Mouse (Mus musculus): Measurements from ENCODE around the gene Cfi.

The Cfi gene

GRCm38 (mm10) chr3:129878405-129879021, 42.8 kb downstream of the Cfi start, which contains the start of gene Pla2g12a:
Gene Pla2g12a, plus strand, starts transcription at chr3:129878606.
- no peaks in the 10 kb centered on the region for H3K36me3 ChIP-seq (ENCODE audit: insufficient read depth, low read length)

GRCm38 (mm10) chr3:129879131-129879757, 43.6 kb downstream of the Cfi start:
- H3K9me3 ChIP-seq (ENCODE audit: low read length) = peaks cover 6% of the 10 kb centered on the region
- H3K4me3 ChIP-seq (replicated peaks; ENCODE audit: low read length) = peak overlapping the region; percentile 83
- H3K27me3 ChIP-seq (ENCODE audit: insufficient read depth, low read length) = peaks cover 22% of the 10 kb centered on the region
- no peak for TF ChIP-seq POU5F1 (IDR thresholded peaks at IDR 0.05; ENCODE audit: borderline replicate concordance, low read length)
- TF ChIP-seq CTCF (conservative IDR thresholded peaks at IDR 0.05; ENCODE audit: low read length) = no peak
- no peak for TF ChIP-seq NANOG (IDR thresholded peaks at IDR 0.05; ENCODE audit: borderline replicate concordance, low read length)
- H3K36me3 ChIP-seq (ENCODE audit: insufficient read depth, low read length) = no peaks in the 10 kb centered on the region
- peaks cover 29% of the 10 kb centered on the region for H3K4me1 ChIP-seq (replicated peaks; ENCODE audit: low read depth, low read length)

More at GRCm38 (mm10) chr3:129878405-129879021, 42.8 kb downstream of the Cfi start, which contains the start of gene Pla2g12a:
- Histone ChIP-seq H3K4me1 (replicated peaks; ENCODE audit: low read depth, low read length) (peaks cover 29% of the 10 kb centered on the region), H3K9me3 (ENCODE audit: low read length) (peaks cover 6% of the 10 kb centered on the region), H3K27me3 (ENCODE audit: insufficient read depth, low read length) (peaks cover 22% of the 10 kb centered on the region), H3K4me3 (replicated peaks; ENCODE audit: low read length) (peak within 1 kb of the TSS; percentile 83)
- TF ChIP-seq POU5F1 (IDR thresholded peaks at IDR 0.05; ENCODE audit: borderline replicate concordance, low read length) (no peak), NANOG (IDR thresholded peaks at IDR 0.05; ENCODE audit: borderline replicate concordance, low read length) (no peak), CTCF (conservative IDR thresholded peaks at IDR 0.05; ENCODE audit: low read length) (no peak)

GRCm38 (mm10) chr3:129879913-129880312, 44.2 kb downstream of the Cfi start:
- H3K36me3 ChIP-seq (ENCODE audit: insufficient read depth, low read length) = no peaks in the 10 kb centered on the region
- peaks cover 6% of the 10 kb centered on the region for H3K9me3 ChIP-seq (ENCODE audit: low read length)
- H3K27me3 ChIP-seq (ENCODE audit: insufficient read depth, low read length) = peaks cover 19% of the 10 kb centered on the region
- H3K4me1 ChIP-seq (replicated peaks; ENCODE audit: low read depth, low read length) = peaks cover 32% of the 10 kb centered on the region
- H3K4me3 ChIP-seq (replicated peaks; ENCODE audit: low read length) = peak overlapping the region; percentile 51
- no peak for TF ChIP-seq NANOG (IDR thresholded peaks at IDR 0.05; ENCODE audit: borderline replicate concordance, low read length)
- TF ChIP-seq POU5F1 (IDR thresholded peaks at IDR 0.05; ENCODE audit: borderline replicate concordance, low read length) = no peak
- no peak for TF ChIP-seq CTCF (conservative IDR thresholded peaks at IDR 0.05; ENCODE audit: low read length)

GRCm38 (mm10) chr3:129880925-129881593, 45.4 kb downstream of the Cfi start:
- Histone ChIP-seq H3K27me3 (ENCODE audit: insufficient read depth, low read length) (peaks cover 15% of the 10 kb centered on the region), H3K4me3 (replicated peaks; ENCODE audit: low read length) (no peak overlapping the region), H3K36me3 (ENCODE audit: insufficient read depth, low read length) (no peaks in the 10 kb centered on the region), H3K9me3 (ENCODE audit: low read length) (no peaks in the 10 kb centered on the region), H3K4me1 (replicated peaks; ENCODE audit: low read depth, low read length) (peaks cover 29% of the 10 kb centered on the region)
- no peak for TF ChIP-seq POU5F1 (IDR thresholded peaks at IDR 0.05; ENCODE audit: borderline replicate concordance, low read length)

- H3K4me1 ChIP-seq (replicated peaks; ENCODE audit: low read depth, low read length) = peaks cover 27% of the 10 kb centered on the region
- no peak overlapping the region for H3K4me3 ChIP-seq (replicated peaks; ENCODE audit: low read length)
- H3K27me3 ChIP-seq (ENCODE audit: insufficient read depth, low read length) = no peaks in the 10 kb centered on the region
- no peaks in the 10 kb centered on the region for H3K9me3 ChIP-seq (ENCODE audit: low read length)
- TF ChIP-seq CTCF (conservative IDR thresholded peaks at IDR 0.05; ENCODE audit: low read length) (no peak), NANOG (IDR thresholded peaks at IDR 0.05; ENCODE audit: borderline replicate concordance, low read length) (no peak), POU5F1 (IDR thresholded peaks at IDR 0.05; ENCODE audit: borderline replicate concordance, low read length) (no peak)
- peaks cover 5% of the 10 kb centered on the region for H3K36me3 ChIP-seq (ENCODE audit: insufficient read depth, low read length)
Measured at GRCm38 (mm10) chr3:129885577-129885976, 49.9 kb downstream of the Cfi start.

- Histone ChIP-seq H3K4me3 (replicated peaks; ENCODE audit: low read length) (no peak overlapping the region), H3K27me3 (ENCODE audit: insufficient read depth, low read length) (no peaks in the 10 kb centered on the region), H3K4me1 (replicated peaks; ENCODE audit: low read depth, low read length) (peaks cover 23% of the 10 kb centered on the region), H3K36me3 (ENCODE audit: insufficient read depth, low read length) (peaks cover 13% of the 10 kb centered on the region), H3K9me3 (ENCODE audit: low read length) (no peaks in the 10 kb centered on the region)
- no peak for TF ChIP-seq NANOG (IDR thresholded peaks at IDR 0.05; ENCODE audit: borderline replicate concordance, low read length)
- TF ChIP-seq CTCF (conservative IDR thresholded peaks at IDR 0.05; ENCODE audit: low read length) = no peak
- TF ChIP-seq POU5F1 (IDR thresholded peaks at IDR 0.05; ENCODE audit: borderline replicate concordance, low read length) = no peak
Measured at GRCm38 (mm10) chr3:129886430-129886829, 50.7 kb downstream of the Cfi start.

- Histone ChIP-seq H3K36me3 (ENCODE audit: insufficient read depth, low read length) (peaks cover 25% of the 10 kb centered on the region), H3K4me1 (replicated peaks; ENCODE audit: low read depth, low read length) (peaks cover 28% of the 10 kb centered on the region)
- TF ChIP-seq CTCF (conservative IDR thresholded peaks at IDR 0.05; ENCODE audit: low read length) = no peak
- TF ChIP-seq POU5F1 (IDR thresholded peaks at IDR 0.05; ENCODE audit: borderline replicate concordance, low read length) = no peak
- no peak for TF ChIP-seq NANOG (IDR thresholded peaks at IDR 0.05; ENCODE audit: borderline replicate concordance, low read length)
Measured at GRCm38 (mm10) chr3:129887779-129888517, 52.3 kb downstream of the Cfi start.

GRCm38 (mm10) chr3:129892003-129892402, 56.3 kb downstream of the Cfi start:
- Histone ChIP-seq H3K27me3 (ENCODE audit: insufficient read depth, low read length) (no peaks in the 10 kb centered on the region), H3K4me1 (replicated peaks; ENCODE audit: low read depth, low read length) (peaks cover 21% of the 10 kb centered on the region), H3K4me3 (replicated peaks; ENCODE audit: low read length) (no peak overlapping the region), H3K9me3 (ENCODE audit: low read length) (no peaks in the 10 kb centered on the region), H3K36me3 (ENCODE audit: insufficient read depth, low read length) (peaks cover 42% of the 10 kb centered on the region)
- no peak for TF ChIP-seq POU5F1 (IDR thresholded peaks at IDR 0.05; ENCODE audit: borderline replicate concordance, low read length)
- TF ChIP-seq NANOG (IDR thresholded peaks at IDR 0.05; ENCODE audit: borderline replicate concordance, low read length) = no peak
- TF ChIP-seq CTCF (conservative IDR thresholded peaks at IDR 0.05; ENCODE audit: low read length) = no peak

More at GRCm38 (mm10) chr3:129887779-129888517, 52.3 kb downstream of the Cfi start:
- no peaks in the 10 kb centered on the region for H3K9me3 ChIP-seq (ENCODE audit: low read length)
- H3K27me3 ChIP-seq (ENCODE audit: insufficient read depth, low read length) = no peaks in the 10 kb centered on the region
- H3K4me3 ChIP-seq (replicated peaks; ENCODE audit: low read length) = no peak overlapping the region

Data from E14TG2a.4 (cell line).